In the genomic region with DNA sequence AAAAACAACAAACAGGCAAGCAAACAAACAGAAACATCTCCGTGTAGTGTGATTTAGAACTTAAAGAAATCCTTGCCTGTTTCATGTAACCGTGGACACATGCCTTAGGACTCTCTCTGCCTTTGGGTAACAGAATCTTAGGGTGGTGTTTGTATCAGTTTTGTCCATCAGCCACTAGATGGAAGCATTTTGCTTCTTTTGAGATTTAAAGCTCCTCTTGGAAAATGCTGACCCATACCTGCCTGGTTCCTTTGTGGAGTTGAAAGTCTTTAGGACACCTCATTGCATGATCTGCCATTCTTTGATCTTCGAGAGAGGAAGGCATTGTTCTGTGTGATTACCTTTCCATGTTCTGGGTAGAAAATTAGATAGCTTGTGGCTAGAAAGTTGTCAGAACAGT, we compare ENCODE assay signal across 8 mouse cellular contexts. TPM values are rescaled to one million over a fixed set of nuclear protein-coding genes. Genes with fewer than 3 reads are reported as not detected.
DNase-seq lines count a peak whose midpoint lies in the region; ATAC-seq lines count a peak whose summit lies in the region.

No protein-coding gene starts in this region.

- 12% methylated on average over 3 of the region's 3 CpGs for WGBS in kidney, embryonic 15.5 days
- 23% methylated on average over 3 of the region's 3 CpGs for WGBS in intestine, embryonic 16.5 days

- no peaks in the 10 kb centered on the region for H3K36me3 ChIP-seq in kidney, embryonic 15.5 days
- no peaks in the 10 kb centered on the region for H3K36me3 ChIP-seq in intestine, embryonic 16.5 days (ENCODE audit: control insufficient read depth, insufficient read depth, low read length)

- DNase-seq in kidney, postnatal 10 days, result no peak
- peak; percentile 77 for DNase-seq in ES-CJ7 (ENCODE audit: low read depth, low spot score)
- no peak for DNase-seq in adrenal gland, postnatal 10 days
- DNase-seq in yolk sac, embryonic 10.5 days (ENCODE audit: low spot score), result no peak
- DNase-seq in spleen, postnatal 14 days (ENCODE audit: low spot score in 2 of 2), result no peak

- no peak overlapping the region for H3K9ac ChIP-seq in kidney, embryonic 15.5 days
- no peak overlapping the region for H3K9ac ChIP-seq in intestine, embryonic 16.5 days (ENCODE audit: low read depth, low read length)

- H3K4me2 ChIP-seq in kidney, embryonic 15.5 days, result no peak overlapping the region
- no peak overlapping the region for H3K4me2 ChIP-seq in intestine, embryonic 16.5 days (ENCODE audit: low read depth, low read length)

- ATAC-seq in kidney, embryonic 15.5 days (replicated peaks; ENCODE audit: low FRiP score), result peak; percentile 64; the same call in 1 of the 2 replicates
- ATAC-seq in common myeloid progenitor, adult 5-6 weeks (replicated peaks; ENCODE audit: low read depth, poor library complexity, severe bottlenecking), result peak; percentile 76
- ATAC-seq in intestine, embryonic 16.5 days, result peak; percentile 36; the same call in 1 of the 2 replicates

- H3K4me1 ChIP-seq in kidney, embryonic 15.5 days, result no peaks in the 10 kb centered on the region
- no peaks in the 10 kb centered on the region for H3K4me1 ChIP-seq in intestine, embryonic 16.5 days (ENCODE audit: control insufficient read depth, insufficient read depth, low read length)

- H3K4me3 ChIP-seq in kidney, embryonic 15.5 days (replicated peaks), result no peak overlapping the region
- H3K4me3 ChIP-seq in intestine, embryonic 16.5 days (ENCODE audit: low read length), result no peak overlapping the region

- no peaks in the 10 kb centered on the region for H3K9me3 ChIP-seq in kidney, embryonic 15.5 days (replicated peaks)
- no peaks in the 10 kb centered on the region for H3K9me3 ChIP-seq in intestine, embryonic 16.5 days (ENCODE audit: control insufficient read depth, low read length)

- no peak overlapping the region for H3K27ac ChIP-seq in kidney, embryonic 15.5 days
- H3K27ac ChIP-seq in intestine, embryonic 16.5 days (ENCODE audit: low read length), result no peak overlapping the region

- H3K27me3 ChIP-seq in kidney, embryonic 15.5 days, result no peaks in the 10 kb centered on the region
- H3K27me3 ChIP-seq in intestine, embryonic 16.5 days (replicated peaks; ENCODE audit: control insufficient read depth, insufficient read depth, low read length), result no peaks in the 10 kb centered on the region

RNA-seq across cellular contexts. Expression of a gene that starts 32.3 kb away (rescaled TPM):
- polyA plus RNA-seq in kidney, embryonic 15.5 days (2015; fragmentation: Nextera tagmentation; extraction: Ambion mirVana), result 1.1 and 1.7 TPM in 2 replicates
- 0.05 TPM in 1 of 2 replicates, not detected in the other for total RNA-seq in common myeloid progenitor, adult 5-6 weeks (2017)
- polyA plus RNA-seq in intestine, embryonic 16.5 days (2015; fragmentation: Nextera tagmentation; extraction: Ambion mirVana), result 0.57 and 0.65 TPM in 2 replicates
- 10 to 100 TPM; 20.9 to 22.6 TPM for total RNA-seq in adrenal gland, postnatal 10 days (2021)

Comparison
In these comparisons a context has a peak if more than half of its experiments do, and no peak if none do; other contexts are left out.
1. RNA of a gene that starts 32.3 kb away (total RNA-seq): 20.9 to 22.6 TPM in adrenal gland, postnatal 10 days; 0.05 TPM in common myeloid progenitor, adult 5-6 weeks; every median in the first group is over 10 times any median in the second.
2. Peak in every context shown above with its lines, with median percentiles within 50 percentile points of each other: ATAC-seq.